Mouse (Mus musculus): ENCODE measurements at regions not wholly inside any gene's neighbourhood (a gene's known extent, or its start where the extent isn't known, plus 50 kb on each side); places are given as distances from the start of the nearest gene placed in this dataset.
A peak's percentile ranks its signal among the peaks of the same experiment; 100 is the strongest.
"Not testable (repeated sequence)": the region's sequence is repeated elsewhere in the genome, so short reads cannot be mapped to it uniquely, and the experiment has no call there.

DNA sequence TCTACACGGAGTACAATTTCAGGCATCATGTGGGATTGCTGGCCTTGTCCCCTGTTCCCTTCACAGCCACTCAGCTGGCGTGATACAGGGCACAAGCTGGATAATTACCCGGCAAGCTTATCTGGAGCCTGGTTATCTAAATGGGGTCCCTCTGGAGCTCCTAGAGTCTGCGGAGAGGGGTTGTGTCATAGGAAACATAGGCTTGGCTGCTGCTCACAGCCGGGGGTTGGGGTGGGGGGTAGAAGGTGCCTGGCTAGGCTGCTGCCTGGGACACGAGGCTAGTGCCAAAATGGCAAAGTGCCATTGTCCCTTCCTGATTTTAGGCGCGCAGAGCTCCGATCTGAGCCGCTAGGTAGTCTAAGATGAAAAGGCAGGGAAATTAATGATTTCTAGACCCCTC is 88.6 kb downstream of the Phlda1 start:
- intact Hi-C loops (cut with DNase I): no loop called here
- DNase-seq (ENCODE audit: extremely low spot score in 1 of 2, low spot score in 2 of 2): no peak
- no peak overlapping the region for H3K4me3 ChIP-seq
- H3K27ac ChIP-seq: no peak overlapping the region
- TF ChIP-seq CTCF (IDR thresholded peaks at IDR 0.05): no peak

DNA sequence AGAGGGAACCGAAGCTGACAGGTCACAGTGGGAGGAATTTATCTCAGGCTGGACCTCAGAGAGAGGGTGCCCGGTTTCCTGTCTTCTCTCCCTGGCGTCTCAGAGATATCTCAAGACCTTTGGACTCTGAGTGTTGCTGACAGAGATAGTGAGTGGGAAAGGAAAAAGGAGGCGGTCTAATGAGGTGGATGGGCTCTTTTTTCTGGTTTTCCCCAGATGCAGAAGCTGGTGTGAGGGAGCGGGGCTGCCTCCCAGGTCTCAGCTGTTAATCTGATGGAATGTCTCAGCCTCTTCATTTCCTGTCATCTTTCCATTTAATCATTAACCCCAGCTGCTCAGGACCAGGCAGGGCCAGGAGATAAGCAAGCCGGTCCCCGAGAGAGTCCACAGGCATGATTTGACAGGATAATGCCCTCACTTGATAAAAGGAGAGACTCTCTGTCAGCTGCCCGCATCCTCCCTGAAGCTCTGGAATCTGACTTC is 89.5 kb downstream of the Phlda1 start:
- intact Hi-C loops (cut with DNase I): no loop called here
- Histone ChIP-seq H3K27ac (no peak overlapping the region), H3K4me3 (no peak overlapping the region)
- no peak for TF ChIP-seq CTCF (IDR thresholded peaks at IDR 0.05)
- DNase-seq (ENCODE audit: extremely low spot score in 1 of 2, low spot score in 2 of 2): no peak

DNA sequence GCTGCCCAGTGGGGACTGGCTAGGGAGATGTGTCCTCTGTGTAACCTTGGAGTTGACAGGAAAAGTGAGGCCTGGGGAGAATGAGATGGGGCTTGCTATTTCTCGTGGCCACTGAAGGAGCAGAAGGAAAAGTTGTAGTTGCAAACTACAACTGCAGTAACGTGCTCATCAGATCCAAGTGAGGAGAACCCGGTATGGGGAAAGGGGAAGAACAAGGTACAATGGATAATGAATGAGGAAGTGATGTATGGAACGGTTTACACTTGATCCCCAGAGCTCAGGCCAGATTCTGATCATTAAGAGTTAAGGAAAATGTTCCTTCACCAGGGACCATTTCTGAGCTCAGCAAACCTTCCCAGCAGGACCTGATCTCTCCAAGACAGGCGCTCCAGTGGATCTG is 92.6 kb downstream of the Phlda1 start:
- DNase-seq (ENCODE audit: extremely low spot score in 1 of 2, low spot score in 2 of 2): no peak
- Histone ChIP-seq H3K27ac (no peak overlapping the region), H3K4me3 (no peak overlapping the region)
- intact Hi-C loops (cut with DNase I): no loop called here
- no peak for TF ChIP-seq CTCF (IDR thresholded peaks at IDR 0.05)

DNA sequence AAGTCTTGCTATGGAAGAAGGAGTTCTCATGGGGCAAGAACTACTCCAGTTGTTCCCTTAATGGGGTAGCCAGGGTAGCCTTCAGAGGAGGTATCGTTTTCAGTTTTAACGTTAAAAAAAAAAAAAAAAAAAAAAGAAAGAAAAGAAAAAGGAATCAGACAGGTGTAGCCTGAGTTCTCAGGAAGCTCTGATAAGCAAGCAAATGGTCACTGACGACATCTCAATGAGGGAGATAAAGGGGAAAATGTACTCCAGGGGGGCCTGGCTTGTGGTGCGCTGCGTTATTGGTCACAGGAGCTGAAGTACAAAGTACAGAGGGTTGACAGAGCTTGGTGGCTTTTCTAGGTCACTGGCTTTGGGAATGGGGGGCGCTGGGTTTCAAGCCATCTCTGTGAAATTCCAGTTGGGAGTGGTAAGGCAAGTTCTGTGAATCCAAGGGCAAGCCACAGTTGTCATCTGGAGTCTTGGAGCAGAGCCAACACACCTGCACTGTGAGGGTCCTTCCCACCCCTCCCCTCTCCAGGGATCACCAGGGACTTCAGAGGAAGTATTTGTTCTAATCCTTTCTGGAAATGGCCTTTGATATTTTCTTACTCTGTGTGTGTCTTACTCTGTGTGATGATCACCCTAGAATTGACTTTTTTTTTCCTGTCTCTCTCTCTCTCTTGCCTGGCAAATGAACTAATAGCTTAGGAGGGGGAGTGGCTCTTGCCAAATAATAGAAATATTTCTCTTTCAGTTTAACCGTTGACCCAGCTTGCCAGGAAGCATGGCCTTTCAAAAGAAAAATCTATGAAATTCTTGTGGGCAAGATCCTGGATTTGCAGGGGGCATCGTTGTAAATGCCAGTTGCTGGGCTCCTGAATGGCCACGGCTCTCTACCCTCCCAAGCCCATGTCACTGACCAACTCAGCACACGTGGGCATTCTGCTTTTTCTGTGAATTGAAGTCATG is 93.5 kb downstream of the Phlda1 start:
- TF ChIP-seq CTCF (IDR thresholded peaks at IDR 0.05): no peak
- intact Hi-C loops (cut with DNase I): no loop called here
- DNase-seq (ENCODE audit: extremely low spot score in 1 of 2, low spot score in 2 of 2): no peak
- no peak overlapping the region for H3K4me3 ChIP-seq
- H3K27ac ChIP-seq: no peak overlapping the region

DNA sequence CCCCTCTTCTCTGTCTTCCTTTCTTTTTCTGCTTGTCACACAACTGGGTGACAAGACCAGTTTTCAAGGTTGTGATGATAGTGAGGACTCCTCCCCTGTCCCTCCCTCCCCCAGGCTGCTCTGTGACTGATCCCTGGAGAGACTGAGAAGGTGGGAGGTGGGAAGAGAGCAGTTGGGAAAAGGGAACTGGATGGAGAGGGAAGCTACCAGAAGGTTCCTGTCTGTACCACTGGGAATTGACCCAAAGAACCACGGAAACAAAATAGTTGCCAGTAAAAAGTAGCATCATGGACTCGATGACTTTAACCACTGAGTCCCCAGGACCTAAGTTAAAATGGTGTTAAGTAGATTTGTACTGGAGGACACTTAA is 94.2 kb downstream of the Phlda1 start:
- no peak for DNase-seq (ENCODE audit: extremely low spot score in 1 of 2, low spot score in 2 of 2)
- intact Hi-C loops (cut with DNase I): no loop called here
- Histone ChIP-seq H3K27ac (no peak overlapping the region), H3K4me3 (no peak overlapping the region)
- TF ChIP-seq CTCF (IDR thresholded peaks at IDR 0.05): no peak

DNA sequence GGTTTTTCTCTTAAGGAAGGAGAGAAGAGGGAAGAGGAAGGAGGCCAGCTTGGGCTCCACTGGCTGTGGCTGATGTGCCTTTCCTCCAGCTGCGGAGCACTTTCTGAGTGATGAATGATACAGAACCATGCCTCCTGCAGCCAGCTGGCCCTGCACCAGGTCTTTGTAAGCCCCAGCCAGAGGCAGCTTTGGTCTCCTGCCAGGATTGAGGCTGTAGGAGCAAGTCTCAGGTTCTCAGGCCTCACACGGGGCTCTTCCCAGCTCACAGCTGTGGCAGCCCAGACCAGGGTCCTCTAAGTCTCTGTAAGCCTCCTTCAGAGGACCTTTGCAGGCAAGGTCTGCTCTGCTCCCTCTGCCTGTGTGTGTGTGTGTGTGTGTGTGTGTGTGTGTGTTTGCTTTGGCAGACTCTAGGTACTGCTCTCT is 94.6 kb downstream of the Phlda1 start:
- Histone ChIP-seq H3K4me3 (no peak overlapping the region), H3K27ac (no peak overlapping the region)
- no peak for TF ChIP-seq CTCF (IDR thresholded peaks at IDR 0.05)
- peak; percentile 39 to 53 for DNase-seq (ENCODE audit: extremely low spot score in 1 of 2, low spot score in 2 of 2)
- intact Hi-C loops (cut with DNase I): no loop called here

DNA sequence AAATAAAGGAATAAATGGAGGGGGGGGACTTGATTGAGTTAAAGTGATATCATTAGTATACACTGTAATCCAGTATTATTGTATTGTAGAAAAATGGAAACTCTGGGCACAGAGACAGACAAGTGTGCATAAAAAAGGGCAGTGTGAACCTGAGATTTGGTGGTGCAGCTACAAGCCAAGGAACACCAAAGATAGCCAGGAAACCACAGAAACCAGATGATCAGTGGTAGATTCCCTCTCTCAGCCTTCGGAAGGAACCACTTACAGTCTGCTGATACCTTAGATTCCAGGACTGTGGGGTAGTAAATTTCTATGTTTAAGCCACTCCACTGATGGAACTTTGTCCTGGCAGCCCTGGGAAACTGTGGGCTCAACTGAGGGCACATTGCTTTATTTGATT is 97.1 kb downstream of the Phlda1 start:
- intact Hi-C loops (cut with DNase I): no loop called here
- H3K27ac ChIP-seq: no peak overlapping the region
- DNase-seq (ENCODE audit: extremely low spot score in 1 of 2, low spot score in 2 of 2): no peak
- no peak for TF ChIP-seq CTCF (IDR thresholded peaks at IDR 0.05)
- no peak overlapping the region for H3K4me3 ChIP-seq

DNA sequence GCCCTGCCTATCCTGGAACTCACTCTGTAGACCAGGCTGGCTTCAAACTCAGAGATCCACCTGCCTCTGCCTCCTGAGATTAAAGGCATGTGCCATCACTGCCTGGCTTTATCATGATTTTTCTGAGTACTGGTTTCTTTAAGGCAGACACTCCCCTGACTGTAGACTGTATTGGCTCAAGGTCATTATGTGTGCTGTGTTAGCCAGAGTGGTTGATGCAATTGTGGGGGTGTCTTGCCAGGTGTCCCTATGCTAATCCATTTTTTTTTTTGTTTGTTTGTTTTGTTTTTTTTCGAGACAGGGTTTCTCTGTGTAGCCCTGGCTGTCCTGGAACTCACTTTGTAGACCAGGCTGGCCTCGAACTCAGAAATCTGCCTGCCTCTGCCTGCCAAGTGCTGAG is 101.3 kb downstream of the Phlda1 start:
- DNase-seq (ENCODE audit: extremely low spot score in 1 of 2, low spot score in 2 of 2); H3K27ac ChIP-seq; H3K4me3 ChIP-seq; intact Hi-C loops (cut with DNase I): not testable (repeated sequence)

DNA sequence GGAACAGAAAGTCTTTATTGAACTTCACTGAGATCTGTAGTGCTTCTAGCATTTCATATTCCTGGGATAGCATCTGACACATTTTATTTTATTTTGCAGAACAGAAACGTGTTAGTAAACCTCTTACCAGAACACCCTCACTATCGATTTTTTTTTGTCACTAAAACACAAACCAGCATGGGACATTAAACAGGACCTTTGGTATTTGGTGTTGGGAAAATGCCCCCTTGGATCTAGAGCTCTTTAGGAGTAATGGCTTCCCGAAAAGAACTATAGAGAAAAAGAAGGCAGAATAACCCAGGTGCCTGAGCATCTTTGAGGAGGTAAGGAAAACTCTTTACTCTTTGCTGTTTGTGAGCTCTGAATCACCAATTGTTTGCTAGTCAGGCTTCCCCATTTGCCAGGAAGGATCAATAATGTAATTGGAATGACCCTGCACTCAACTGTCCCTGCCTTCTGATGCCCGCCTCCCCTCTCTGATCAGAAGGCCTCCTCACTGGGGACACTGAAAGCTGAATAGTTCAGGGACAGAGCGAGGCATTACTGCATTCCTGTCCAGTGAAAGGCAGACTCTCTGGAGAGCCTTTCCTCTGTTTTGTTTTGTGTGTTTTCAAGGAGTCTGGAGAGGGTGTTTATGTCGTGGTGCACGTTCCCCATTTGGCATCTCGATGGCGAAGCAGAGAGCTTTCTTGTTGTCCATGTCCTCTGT is 102.5 kb downstream of the Phlda1 start:
- no peak for DNase-seq (ENCODE audit: extremely low spot score in 1 of 2, low spot score in 2 of 2)
- intact Hi-C loops (cut with DNase I): no loop called here
- no peak overlapping the region for H3K4me3 ChIP-seq
- TF ChIP-seq CTCF (IDR thresholded peaks at IDR 0.05): no peak
- H3K27ac ChIP-seq: no peak overlapping the region

DNA sequence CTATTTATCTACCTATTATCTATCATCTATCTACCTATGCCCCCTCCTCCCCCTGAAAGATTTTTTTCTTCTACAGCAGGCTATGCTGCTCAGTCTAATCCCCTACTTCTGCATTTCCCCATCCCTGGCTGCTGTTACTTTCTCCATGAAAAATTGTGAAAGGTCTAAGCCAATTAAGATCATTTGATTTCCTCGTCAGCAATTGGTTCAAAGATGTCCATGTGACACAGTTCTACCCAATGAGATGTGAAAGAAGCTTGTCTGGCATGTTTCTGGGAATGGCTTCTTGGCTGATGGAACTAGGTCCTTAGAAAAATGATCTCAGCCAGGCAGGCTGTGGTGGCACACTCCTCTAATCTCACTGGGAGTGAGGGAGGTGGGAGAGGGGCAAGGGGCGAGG is 103.8 kb downstream of the Phlda1 start:
- Histone ChIP-seq H3K27ac (no peak overlapping the region), H3K4me3 (no peak overlapping the region)
- intact Hi-C loops (cut with DNase I): no loop called here
- no peak for TF ChIP-seq CTCF (IDR thresholded peaks at IDR 0.05)
- DNase-seq (ENCODE audit: extremely low spot score in 1 of 2, low spot score in 2 of 2): no peak

DNA sequence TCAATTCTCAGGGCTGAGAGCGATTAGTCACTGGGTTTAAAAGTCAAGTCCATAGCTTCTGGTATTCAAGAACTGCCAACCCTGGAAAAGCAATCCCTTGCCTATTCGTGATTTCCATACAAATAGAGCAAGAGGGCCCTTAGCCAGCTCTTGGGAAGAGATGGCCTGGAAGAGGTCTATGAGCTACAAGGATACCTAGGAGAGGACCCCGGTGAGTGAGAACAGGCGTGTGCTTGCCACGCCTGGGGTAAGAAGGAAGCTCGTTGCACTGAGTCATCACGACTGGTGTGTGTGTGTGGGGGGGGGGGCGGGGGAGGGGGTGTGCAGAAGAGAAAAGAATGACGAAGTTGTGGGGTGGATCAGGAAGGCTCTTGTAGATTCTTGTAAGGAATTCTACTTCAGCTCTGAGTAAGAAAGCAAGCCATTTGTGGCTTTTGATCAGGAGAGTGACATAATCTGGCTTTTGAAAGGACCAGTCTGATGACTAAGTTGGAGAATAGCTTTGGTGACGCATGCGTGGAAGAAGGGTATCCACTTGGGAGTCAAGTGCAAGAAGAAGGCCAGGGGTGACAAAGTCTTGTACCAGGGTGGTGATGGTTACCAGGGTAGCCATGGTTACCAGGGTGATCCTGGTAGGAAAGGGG is 113.7 kb downstream of the Phlda1 start:
- DNase-seq (ENCODE audit: extremely low spot score in 1 of 2, low spot score in 2 of 2): no peak
- Histone ChIP-seq H3K27ac (no peak overlapping the region), H3K4me3 (no peak overlapping the region)
- intact Hi-C loops (cut with DNase I): no loop called here
- no peak for TF ChIP-seq CTCF (IDR thresholded peaks at IDR 0.05)

Data from left cerebral cortex, adult 2 months (tissue).